Mouse (Mus musculus): ENCODE measurements around the gene Iqcf5. TPM values are rescaled to one million over a fixed set of nuclear protein-coding genes. Genes with fewer than 3 reads are reported as not detected.
A peak's percentile ranks its signal among the peaks of the same experiment; 100 is the strongest.

Gene Iqcf5
- polyA plus RNA-seq, 1 experiment from 2014 or later = not detected

- Histone ChIP-seq H3K4me1 (ENCODE audit: control insufficient read depth, insufficient read depth, low read length) (peaks cover 27% of the 10 kb centered on the region), H3K9ac (ENCODE audit: low read length) (peak within 1 kb of the TSS; percentile 64), H3K4me2 (ENCODE audit: low read depth, low read length) (peak within 1 kb of the TSS; percentile 99), H3K27ac (ENCODE audit: low read length) (peak within 1 kb of the TSS; percentile 78), H3K27me3 (ENCODE audit: control insufficient read depth, insufficient read depth, low read length) (no peaks in the 10 kb centered on the region), H3K9me3 (replicated peaks; ENCODE audit: control insufficient read depth, low read length) (no peaks in the 10 kb centered on the region), H3K4me3 (ENCODE audit: low read length) (peak within 1 kb of the TSS; percentile 62), H3K36me3 (ENCODE audit: control insufficient read depth, insufficient read depth) (peaks cover 13% of the 10 kb centered on the region)
- peak; percentile 98 for ATAC-seq (replicated peaks; ENCODE audit: extremely low read depth, insufficient read depth, low FRiP score)
- WGBS = 0% methylated on average over 41 of the region's 41 CpGs
These were observed 37.4 kb upstream of the Iqcf5 start, which contains the start of gene Parp3 for GRCm38 (mm10) chr9:106476924-106477484. Parp3 (minus strand) TSS chr9:106476949.

- 1% methylated on average over 16 of the region's 16 CpGs for WGBS
- peaks cover 27% of the 10 kb centered on the region for H3K4me1 ChIP-seq (ENCODE audit: control insufficient read depth, insufficient read depth, low read length)
- peak overlapping the region; percentile 62 for H3K9ac ChIP-seq (ENCODE audit: low read length)
These were observed 36.7 kb upstream of the Iqcf5 start for GRCm38 (mm10) chr9:106477649-106478048.

GRCm38 (mm10) chr9:106478101-106478500, 36.3 kb upstream of the Iqcf5 start:
- Histone ChIP-seq H3K4me1 (ENCODE audit: control insufficient read depth, insufficient read depth, low read length) (peaks cover 27% of the 10 kb centered on the region), H3K27ac (ENCODE audit: low read length) (no peak overlapping the region), H3K4me3 (ENCODE audit: low read length) (peak overlapping the region; percentile 62), H3K27me3 (ENCODE audit: control insufficient read depth, insufficient read depth, low read length) (no peaks in the 10 kb centered on the region), H3K9me3 (replicated peaks; ENCODE audit: control insufficient read depth, low read length) (no peaks in the 10 kb centered on the region), H3K36me3 (ENCODE audit: control insufficient read depth, insufficient read depth) (peaks cover 18% of the 10 kb centered on the region), H3K4me2 (ENCODE audit: low read depth, low read length) (peak overlapping the region; percentile 99), H3K9ac (ENCODE audit: low read length) (peak overlapping the region; percentile 62)
- ATAC-seq (replicated peaks; ENCODE audit: extremely low read depth, insufficient read depth, low FRiP score) = no peak
- WGBS = 69% methylated on average over 9 of the region's 9 CpGs

More at GRCm38 (mm10) chr9:106477649-106478048, 36.7 kb upstream of the Iqcf5 start:
- Histone ChIP-seq H3K4me3 (ENCODE audit: low read length) (peak overlapping the region; percentile 62), H3K4me2 (ENCODE audit: low read depth, low read length) (peak overlapping the region; percentile 99), H3K27me3 (ENCODE audit: control insufficient read depth, insufficient read depth, low read length) (no peaks in the 10 kb centered on the region), H3K9me3 (replicated peaks; ENCODE audit: control insufficient read depth, low read length) (no peaks in the 10 kb centered on the region), H3K36me3 (ENCODE audit: control insufficient read depth, insufficient read depth) (peaks cover 13% of the 10 kb centered on the region), H3K27ac (ENCODE audit: low read length) (no peak overlapping the region)
- ATAC-seq (replicated peaks; ENCODE audit: extremely low read depth, insufficient read depth, low FRiP score) = no peak

- H3K36me3 ChIP-seq (ENCODE audit: control insufficient read depth, insufficient read depth) = peaks cover 35% of the 10 kb centered on the region
- ATAC-seq (replicated peaks; ENCODE audit: extremely low read depth, insufficient read depth, low FRiP score) = no peak
- H3K4me1 ChIP-seq (ENCODE audit: control insufficient read depth, insufficient read depth, low read length) = peaks cover 20% of the 10 kb centered on the region
- 84% methylated on average over 7 of the region's 7 CpGs for WGBS
- no peak overlapping the region for H3K27ac ChIP-seq (ENCODE audit: low read length)
- no peak overlapping the region for H3K4me2 ChIP-seq (ENCODE audit: low read depth, low read length)
- H3K4me3 ChIP-seq (ENCODE audit: low read length) = no peak overlapping the region
- no peaks in the 10 kb centered on the region for H3K9me3 ChIP-seq (replicated peaks; ENCODE audit: control insufficient read depth, low read length)
- H3K9ac ChIP-seq (ENCODE audit: low read length) = no peak overlapping the region
- H3K27me3 ChIP-seq (ENCODE audit: control insufficient read depth, insufficient read depth, low read length) = no peaks in the 10 kb centered on the region
These were observed 33.8 kb upstream of the Iqcf5 start for GRCm38 (mm10) chr9:106480541-106480940.

- no peak overlapping the region for H3K9ac ChIP-seq (ENCODE audit: low read length)
- no peaks in the 10 kb centered on the region for H3K9me3 ChIP-seq (replicated peaks; ENCODE audit: control insufficient read depth, low read length)
- no peak overlapping the region for H3K4me2 ChIP-seq (ENCODE audit: low read depth, low read length)
- ATAC-seq (replicated peaks; ENCODE audit: extremely low read depth, insufficient read depth, low FRiP score) = no peak
- peaks cover 35% of the 10 kb centered on the region for H3K36me3 ChIP-seq (ENCODE audit: control insufficient read depth, insufficient read depth)
- no peak overlapping the region for H3K4me3 ChIP-seq (ENCODE audit: low read length)
- H3K27me3 ChIP-seq (ENCODE audit: control insufficient read depth, insufficient read depth, low read length) = no peaks in the 10 kb centered on the region
- H3K27ac ChIP-seq (ENCODE audit: low read length) = no peak overlapping the region
- 89% methylated on average over 15 of the region's 15 CpGs for WGBS
- peaks cover 15% of the 10 kb centered on the region for H3K4me1 ChIP-seq (ENCODE audit: control insufficient read depth, insufficient read depth, low read length)
These were observed 33.3 kb upstream of the Iqcf5 start for GRCm38 (mm10) chr9:106481075-106481474.

- Histone ChIP-seq H3K4me3 (ENCODE audit: low read length) (no peak overlapping the region), H3K36me3 (ENCODE audit: control insufficient read depth, insufficient read depth) (peaks cover 35% of the 10 kb centered on the region), H3K4me2 (ENCODE audit: low read depth, low read length) (no peak overlapping the region), H3K9ac (ENCODE audit: low read length) (no peak overlapping the region), H3K27me3 (ENCODE audit: control insufficient read depth, insufficient read depth, low read length) (no peaks in the 10 kb centered on the region), H3K9me3 (replicated peaks; ENCODE audit: control insufficient read depth, low read length) (no peaks in the 10 kb centered on the region), H3K4me1 (ENCODE audit: control insufficient read depth, insufficient read depth, low read length) (peaks cover 9% of the 10 kb centered on the region), H3K27ac (ENCODE audit: low read length) (no peak overlapping the region)
- ATAC-seq (replicated peaks; ENCODE audit: extremely low read depth, insufficient read depth, low FRiP score) = no peak
- 89% methylated on average over 13 of the region's 13 CpGs for WGBS
These were observed 32.7 kb upstream of the Iqcf5 start for GRCm38 (mm10) chr9:106481676-106482075.

GRCm38 (mm10) chr9:106482578-106483115, 31.7 kb upstream of the Iqcf5 start:
- Histone ChIP-seq H3K4me1 (ENCODE audit: control insufficient read depth, insufficient read depth, low read length) (peaks cover 7% of the 10 kb centered on the region), H3K27me3 (ENCODE audit: control insufficient read depth, insufficient read depth, low read length) (no peaks in the 10 kb centered on the region), H3K4me2 (ENCODE audit: low read depth, low read length) (no peak overlapping the region), H3K4me3 (ENCODE audit: low read length) (no peak overlapping the region), H3K36me3 (ENCODE audit: control insufficient read depth, insufficient read depth) (peaks cover 35% of the 10 kb centered on the region), H3K9me3 (replicated peaks; ENCODE audit: control insufficient read depth, low read length) (no peaks in the 10 kb centered on the region), H3K9ac (ENCODE audit: low read length) (no peak overlapping the region), H3K27ac (ENCODE audit: low read length) (no peak overlapping the region)
- WGBS = 84% methylated on average over 17 of the region's 17 CpGs
- no peak for ATAC-seq (replicated peaks; ENCODE audit: extremely low read depth, insufficient read depth, low FRiP score)

GRCm38 (mm10) chr9:106483136-106483535, 31.2 kb upstream of the Iqcf5 start:
- 91% methylated on average over 10 of the region's 10 CpGs for WGBS
- H3K4me3 ChIP-seq (ENCODE audit: low read length) = no peak overlapping the region
- no peak overlapping the region for H3K4me2 ChIP-seq (ENCODE audit: low read depth, low read length)
- peaks cover 2% of the 10 kb centered on the region for H3K4me1 ChIP-seq (ENCODE audit: control insufficient read depth, insufficient read depth, low read length)
- no peak overlapping the region for H3K27ac ChIP-seq (ENCODE audit: low read length)
- no peaks in the 10 kb centered on the region for H3K27me3 ChIP-seq (ENCODE audit: control insufficient read depth, insufficient read depth, low read length)
- H3K9me3 ChIP-seq (replicated peaks; ENCODE audit: control insufficient read depth, low read length) = no peaks in the 10 kb centered on the region
- H3K36me3 ChIP-seq (ENCODE audit: control insufficient read depth, insufficient read depth) = peaks cover 35% of the 10 kb centered on the region
- no peak for ATAC-seq (replicated peaks; ENCODE audit: extremely low read depth, insufficient read depth, low FRiP score)
- no peak overlapping the region for H3K9ac ChIP-seq (ENCODE audit: low read length)

- H3K9ac ChIP-seq (ENCODE audit: low read length) = no peak overlapping the region
- no peaks in the 10 kb centered on the region for H3K9me3 ChIP-seq (replicated peaks; ENCODE audit: control insufficient read depth, low read length)
- no peak overlapping the region for H3K4me2 ChIP-seq (ENCODE audit: low read depth, low read length)
- 89% methylated on average over 17 of the region's 17 CpGs for WGBS
- H3K27me3 ChIP-seq (ENCODE audit: control insufficient read depth, insufficient read depth, low read length) = no peaks in the 10 kb centered on the region
- ATAC-seq (replicated peaks; ENCODE audit: extremely low read depth, insufficient read depth, low FRiP score) = no peak
- peaks cover 35% of the 10 kb centered on the region for H3K36me3 ChIP-seq (ENCODE audit: control insufficient read depth, insufficient read depth)
- H3K4me1 ChIP-seq (ENCODE audit: control insufficient read depth, insufficient read depth, low read length) = no peaks in the 10 kb centered on the region; the same call in 1 of the 2 replicates
- H3K4me3 ChIP-seq (ENCODE audit: low read length) = no peak overlapping the region
- no peak overlapping the region for H3K27ac ChIP-seq (ENCODE audit: low read length)
These were observed 30.8 kb upstream of the Iqcf5 start for GRCm38 (mm10) chr9:106483606-106484005.

All from heart, embryonic 16.5 days (tissue).